Mouse (Mus musculus) neural tube, embryonic 10.5 days (tissue): Measurements from ENCODE around the gene Gpr85.

Source experiments
- DNase-seq: peaks from one replicate; pipeline ENCODE4 v3.0.0-alpha.2; 2017; ENCODE audit warnings: low spot score; ENCODE audit errors: extremely low spot score

Gpr85 gene

GRCm38 (mm10) chr6:13816661-13817060, 23.1 kb downstream of the Gpr85 start:
- no peak for DNase-seq

GRCm38 (mm10) chr6:13812157-13812556, 27.6 kb downstream of the Gpr85 start:
- DNase-seq, result no peak

GRCm38 (mm10) chr6:13800071-13800470, 39.7 kb downstream of the Gpr85 start:
- DNase-seq, result no peak

GRCm38 (mm10) chr6:13797389-13797788, 42.4 kb downstream of the Gpr85 start:
- no peak for DNase-seq
